ENCODE assay signal across 15 mouse cellular contexts in the genomic region with DNA sequence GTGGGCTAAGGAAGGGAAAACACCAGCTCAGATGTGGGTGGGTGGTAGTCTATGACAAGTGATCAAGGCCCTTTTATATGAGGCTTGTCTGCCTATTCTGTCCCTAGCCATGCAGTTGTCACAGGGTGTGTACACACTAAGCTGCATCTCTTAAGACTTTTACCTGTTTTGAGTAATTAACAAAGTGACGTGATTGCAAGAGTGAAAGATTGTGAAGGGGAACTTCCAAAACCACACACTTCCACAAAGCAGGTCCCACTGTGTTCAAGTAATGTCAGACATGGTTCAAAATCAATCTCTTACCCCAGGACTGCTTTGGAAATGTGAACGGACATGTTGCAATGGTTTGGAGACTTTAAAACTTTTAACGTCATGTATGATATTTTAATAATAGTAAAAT.
"Had no signal": no experiment of that assay in that cellular context is flagged by ENCODE, and none has a peak within 500 bp of the region (broad histone marks: within the 10 kb centered on the region; RNA-seq: fewer than 3 reads in every experiment).

No protein-coding gene starts in this region.

- DNase-seq: retina, postnatal 1 day; right cerebral cortex, adult 18-20 months; right cerebral cortex, postnatal 14 days; right cerebral cortex, postnatal 25 days; right cerebral cortex, postnatal 4 days; spleen, adult 18-20 months; thymus, adult 18-20 months; thymus, adult 2 months; thymus, postnatal 14 days; thymus, postnatal 25 days; thymus, postnatal 36 days; thymus, postnatal 4 days had no signal

- H3K4me1 ChIP-seq: neural tube, embryonic 15.5 days; stomach, embryonic 15.5 days had no signal

- H3K4me2 ChIP-seq: neural tube, embryonic 15.5 days; stomach, embryonic 15.5 days had no signal

- H3K9ac ChIP-seq: neural tube, embryonic 15.5 days; stomach, embryonic 15.5 days had no signal

- H3K36me3 ChIP-seq: neural tube, embryonic 15.5 days; stomach, embryonic 15.5 days had no signal

- H3K27ac ChIP-seq: neural tube, embryonic 15.5 days; stomach, embryonic 15.5 days; stomach, postnatal 0 days had no signal

- H3K27me3 ChIP-seq: neural tube, embryonic 15.5 days; stomach, embryonic 15.5 days had no signal

- H3K4me3 ChIP-seq: neural tube, embryonic 15.5 days; stomach, embryonic 15.5 days had no signal

- H3K9me3 ChIP-seq: neural tube, embryonic 15.5 days; stomach, embryonic 15.5 days had no signal
